Mouse (Mus musculus): ENCODE measurements around the gene St3gal3. TPM values are rescaled to one million over a fixed set of nuclear protein-coding genes. Genes with fewer than 3 reads are reported as not detected.
A peak's percentile ranks its signal among the peaks of the same experiment; 100 is the strongest.

Gene St3gal3
- polyA plus RNA-seq, 1 experiment from 2014 or later: 10.8 TPM

- peaks cover 49% of the 10 kb centered on the region for H3K36me3 ChIP-seq
- peak overlapping the region; percentile 50 for H3K4me2 ChIP-seq
- WGBS: 49% methylated on average over 8 of the region's 8 CpGs
- peak overlapping the region; percentile 67 for H3K9ac ChIP-seq
- ATAC-seq (ENCODE audit: low FRiP score): peak; percentile 82
- no peaks in the 10 kb centered on the region for H3K9me3 ChIP-seq
- H3K27ac ChIP-seq: peak overlapping the region; percentile 90
- peak overlapping the region; percentile 32 for H3K4me3 ChIP-seq
- no peaks in the 10 kb centered on the region for H3K27me3 ChIP-seq
- H3K4me1 ChIP-seq (replicated peaks): peaks cover 72% of the 10 kb centered on the region
Measured at GRCm38 (mm10) chr4:117908834-117909453, 225.8 kb downstream of the St3gal3 start.

GRCm38 (mm10) chr4:117906196-117906595, 228.5 kb downstream of the St3gal3 start:
- Histone ChIP-seq H3K27me3 (no peaks in the 10 kb centered on the region), H3K4me1 (replicated peaks) (peaks cover 44% of the 10 kb centered on the region), H3K36me3 (peaks cover 64% of the 10 kb centered on the region), H3K4me3 (no peak overlapping the region), H3K4me2 (no peak overlapping the region), H3K9me3 (no peaks in the 10 kb centered on the region), H3K9ac (no peak overlapping the region), H3K27ac (no peak overlapping the region)
- ATAC-seq (ENCODE audit: low FRiP score): no peak
- 93% methylated on average over 3 of the region's 3 CpGs for WGBS

GRCm38 (mm10) chr4:117904761-117905160, 230.0 kb downstream of the St3gal3 start:
- H3K9me3 ChIP-seq: no peaks in the 10 kb centered on the region
- no peak overlapping the region for H3K4me3 ChIP-seq
- ATAC-seq (ENCODE audit: low FRiP score): no peak
- H3K27ac ChIP-seq: no peak overlapping the region
- peaks cover 30% of the 10 kb centered on the region for H3K4me1 ChIP-seq (replicated peaks)
- no peaks in the 10 kb centered on the region for H3K27me3 ChIP-seq
- no peak overlapping the region for H3K4me2 ChIP-seq
- H3K9ac ChIP-seq: no peak overlapping the region
- 95% methylated on average over 8 of the region's 8 CpGs for WGBS
- H3K36me3 ChIP-seq: peaks cover 70% of the 10 kb centered on the region

- ATAC-seq (ENCODE audit: low FRiP score): no peak
- no peak overlapping the region for H3K9ac ChIP-seq
- peaks cover 23% of the 10 kb centered on the region for H3K4me1 ChIP-seq (replicated peaks)
- no peak overlapping the region for H3K4me2 ChIP-seq
- H3K27ac ChIP-seq: no peak overlapping the region
- WGBS: 93% methylated on average over 10 of the region's 10 CpGs
- peaks cover 77% of the 10 kb centered on the region for H3K36me3 ChIP-seq
- no peak overlapping the region for H3K4me3 ChIP-seq
- H3K9me3 ChIP-seq: no peaks in the 10 kb centered on the region
- H3K27me3 ChIP-seq: no peaks in the 10 kb centered on the region
Measured at GRCm38 (mm10) chr4:117904094-117904493, 230.6 kb downstream of the St3gal3 start.

- Histone ChIP-seq H3K27me3 (no peaks in the 10 kb centered on the region), H3K4me2 (no peak overlapping the region), H3K9ac (no peak overlapping the region), H3K36me3 (peaks cover 92% of the 10 kb centered on the region), H3K4me3 (no peak overlapping the region), H3K27ac (no peak overlapping the region), H3K9me3 (no peaks in the 10 kb centered on the region), H3K4me1 (replicated peaks) (no peaks in the 10 kb centered on the region)
- 92% methylated on average over 3 of the region's 3 CpGs for WGBS
- no peak for ATAC-seq (ENCODE audit: low FRiP score)
Measured at GRCm38 (mm10) chr4:117898111-117898510, 236.6 kb downstream of the St3gal3 start.

- H3K4me2 ChIP-seq: no peak overlapping the region
- WGBS: 94% methylated on average over 6 of the region's 6 CpGs
- peaks cover 71% of the 10 kb centered on the region for H3K36me3 ChIP-seq
- ATAC-seq (ENCODE audit: low FRiP score): no peak
- peaks cover 5% of the 10 kb centered on the region for H3K4me1 ChIP-seq (replicated peaks)
- no peaks in the 10 kb centered on the region for H3K9me3 ChIP-seq
- H3K27me3 ChIP-seq: no peaks in the 10 kb centered on the region
- H3K9ac ChIP-seq: no peak overlapping the region
- H3K4me3 ChIP-seq: no peak overlapping the region
- H3K27ac ChIP-seq: no peak overlapping the region
Measured at GRCm38 (mm10) chr4:117896031-117896430, 238.7 kb downstream of the St3gal3 start.

- Histone ChIP-seq H3K9me3 (no peaks in the 10 kb centered on the region), H3K9ac (no peak overlapping the region), H3K4me2 (no peak overlapping the region), H3K4me1 (replicated peaks) (peaks cover 11% of the 10 kb centered on the region), H3K27ac (no peak overlapping the region), H3K4me3 (no peak overlapping the region), H3K36me3 (peaks cover 66% of the 10 kb centered on the region), H3K27me3 (no peaks in the 10 kb centered on the region)
- no peak for ATAC-seq (ENCODE audit: low FRiP score)
- 83% methylated on average over 7 of the region's 7 CpGs for WGBS
Measured at GRCm38 (mm10) chr4:117895339-117895738, 239.4 kb downstream of the St3gal3 start.

GRCm38 (mm10) chr4:117894601-117895000, 240.1 kb downstream of the St3gal3 start:
- no peak for ATAC-seq (ENCODE audit: low FRiP score)
- 94% methylated on average over 8 of the region's 8 CpGs for WGBS
- peaks cover 12% of the 10 kb centered on the region for H3K4me1 ChIP-seq (replicated peaks)

GRCm38 (mm10) chr4:117893376-117893775, 241.3 kb downstream of the St3gal3 start:
- Histone ChIP-seq H3K9ac (no peak overlapping the region), H3K27me3 (no peaks in the 10 kb centered on the region), H3K27ac (no peak overlapping the region), H3K4me3 (no peak overlapping the region), H3K4me1 (replicated peaks) (peaks cover 12% of the 10 kb centered on the region), H3K36me3 (peaks cover 60% of the 10 kb centered on the region), H3K4me2 (no peak overlapping the region), H3K9me3 (no peaks in the 10 kb centered on the region)
- no peak for ATAC-seq (ENCODE audit: low FRiP score)
- WGBS: 27% methylated on average over 9 of the region's 9 CpGs

More at GRCm38 (mm10) chr4:117894601-117895000, 240.1 kb downstream of the St3gal3 start:
- H3K36me3 ChIP-seq: peaks cover 66% of the 10 kb centered on the region
- H3K4me2 ChIP-seq: no peak overlapping the region
- no peak overlapping the region for H3K4me3 ChIP-seq
- no peaks in the 10 kb centered on the region for H3K27me3 ChIP-seq
- no peaks in the 10 kb centered on the region for H3K9me3 ChIP-seq
- H3K9ac ChIP-seq: no peak overlapping the region
- no peak overlapping the region for H3K27ac ChIP-seq

- Histone ChIP-seq H3K27me3 (no peaks in the 10 kb centered on the region), H3K4me2 (peak within 1 kb of the TSS; percentile 92), H3K27ac (no peak within 1 kb of the TSS), H3K9me3 (no peaks in the 10 kb centered on the region), H3K36me3 (peaks cover 45% of the 10 kb centered on the region), H3K4me1 (replicated peaks) (peaks cover 18% of the 10 kb centered on the region), H3K4me3 (peak within 1 kb of the TSS; percentile 73), H3K9ac (peak within 1 kb of the TSS; percentile 71)
- peak; percentile 83 for ATAC-seq (ENCODE audit: low FRiP score)
- under 1% methylated on average over 21 of the region's 21 CpGs for WGBS
Measured at GRCm38 (mm10) chr4:117891738-117892161, 243.0 kb downstream of the St3gal3 start, which contains the start of gene Dph2. Dph2 (minus strand) TSS chr4:117892032.

- Histone ChIP-seq H3K27ac (no peak overlapping the region), H3K4me2 (peak overlapping the region; percentile 92), H3K9me3 (no peaks in the 10 kb centered on the region), H3K4me3 (peak overlapping the region; percentile 73), H3K4me1 (replicated peaks) (peaks cover 28% of the 10 kb centered on the region), H3K27me3 (no peaks in the 10 kb centered on the region), H3K9ac (no peak overlapping the region), H3K36me3 (peaks cover 39% of the 10 kb centered on the region)
- WGBS: 60% methylated on average over 8 of the region's 8 CpGs
- ATAC-seq (ENCODE audit: low FRiP score): no peak
Measured at GRCm38 (mm10) chr4:117890750-117891149, 244.0 kb downstream of the St3gal3 start.

GRCm38 (mm10) chr4:117890031-117890430, 244.7 kb downstream of the St3gal3 start:
- Histone ChIP-seq H3K36me3 (peaks cover 39% of the 10 kb centered on the region), H3K4me2 (no peak overlapping the region), H3K9me3 (no peaks in the 10 kb centered on the region), H3K27ac (no peak overlapping the region), H3K27me3 (no peaks in the 10 kb centered on the region), H3K9ac (no peak overlapping the region), H3K4me3 (0 out of 2 replicates have a peak overlapping the region, but pooled peaks have one; percentile 73), H3K4me1 (replicated peaks) (peaks cover 33% of the 10 kb centered on the region)
- no peak for ATAC-seq (ENCODE audit: low FRiP score)
- 94% methylated on average over 14 of the region's 14 CpGs for WGBS

- 95% methylated on average over 15 of the region's 15 CpGs for WGBS
- H3K27me3 ChIP-seq: no peaks in the 10 kb centered on the region
Measured at GRCm38 (mm10) chr4:117889471-117889870, 245.2 kb downstream of the St3gal3 start.

More at GRCm38 (mm10) chr4:117889471-117889870, 245.2 kb downstream of the St3gal3 start:
- Histone ChIP-seq H3K27ac (no peak overlapping the region), H3K4me1 (replicated peaks) (peaks cover 39% of the 10 kb centered on the region), H3K9ac (no peak overlapping the region), H3K4me3 (no peak overlapping the region), H3K36me3 (peaks cover 39% of the 10 kb centered on the region), H3K9me3 (no peaks in the 10 kb centered on the region), H3K4me2 (no peak overlapping the region)
- no peak for ATAC-seq (ENCODE audit: low FRiP score)
